Mouse (Mus musculus): ENCODE measurements around the gene H2-T3. TPM values are rescaled to one million over a fixed set of nuclear protein-coding genes. Genes with fewer than 3 reads are reported as not detected.
"Not testable (repeated sequence)": the region's sequence is repeated elsewhere in the genome, so short reads cannot be mapped to it uniquely, and the experiment has no call there.

H2-T3 gene
- total RNA-seq, 2 experiments from 2014 or later = not detected

- DNase-seq = not testable (repeated sequence)
Observed at GRCm38 (mm10) chr17:36178938-36179337, 11.1 kb downstream of the H2-T3 start.

- not testable (repeated sequence) for DNase-seq
Observed at GRCm38 (mm10) chr17:36176132-36176531, 14.0 kb downstream of the H2-T3 start.

GRCm38 (mm10) chr17:36170287-36170814, 19.7 kb downstream of the H2-T3 start:
- DNase-seq = no peak

- DNase-seq = no peak
Observed at GRCm38 (mm10) chr17:36169753-36170152, 20.3 kb downstream of the H2-T3 start.

GRCm38 (mm10) chr17:36169094-36169493, 21.0 kb downstream of the H2-T3 start:
- not testable (repeated sequence) for DNase-seq

- DNase-seq = no peak
Observed at GRCm38 (mm10) chr17:36168039-36168652, 21.9 kb downstream of the H2-T3 start, which contains the start of gene Gm8909. Gene Gm8909 (minus strand): TSS chr17:36168537.

GRCm38 (mm10) chr17:36167306-36168038, 22.6 kb downstream of the H2-T3 start:
- DNase-seq = no peak

GRCm38 (mm10) chr17:36166901-36167300, 23.2 kb downstream of the H2-T3 start:
- not testable (repeated sequence) for DNase-seq

- DNase-seq = no peak
Observed at GRCm38 (mm10) chr17:36161129-36162051, 28.7 kb downstream of the H2-T3 start.

- not testable (repeated sequence) for DNase-seq
Observed at GRCm38 (mm10) chr17:36158264-36158663, 31.8 kb downstream of the H2-T3 start.

GRCm38 (mm10) chr17:36157782-36158181, 32.3 kb downstream of the H2-T3 start:
- not testable (repeated sequence) for DNase-seq

GRCm38 (mm10) chr17:36154271-36155149, 35.6 kb downstream of the H2-T3 start:
- DNase-seq = no peak

- not testable (repeated sequence) for DNase-seq
Observed at GRCm38 (mm10) chr17:36151200-36151599, 38.9 kb downstream of the H2-T3 start.

GRCm38 (mm10) chr17:36148468-36148867, 41.6 kb downstream of the H2-T3 start:
- DNase-seq = not testable (repeated sequence)

GRCm38 (mm10) chr17:36146937-36147336, 43.1 kb downstream of the H2-T3 start:
- DNase-seq = not testable (repeated sequence)

GRCm38 (mm10) chr17:36145861-36146156, 44.3 kb downstream of the H2-T3 start:
- DNase-seq = not testable (repeated sequence)

GRCm38 (mm10) chr17:36145111-36145860, 44.8 kb downstream of the H2-T3 start:
- no peak for DNase-seq

- not testable (repeated sequence) for DNase-seq
Observed at GRCm38 (mm10) chr17:36136299-36136848, 53.7 kb downstream of the H2-T3 start.

All from gastrocnemius, postnatal 25 days (tissue).